Mouse (Mus musculus) limb, embryonic 13.5 days (tissue): Measurements from ENCODE around the gene Abhd14b. TPM values are rescaled to one million over a fixed set of nuclear protein-coding genes. Genes with fewer than 3 reads are reported as not detected.

Experiments
- ATAC-seq: fragments of 200-750 bp; cut with Nextera tagmentation; 2 replicates; pipeline ENCODE4 v1.8.0; 2017; ENCODE audit warnings: low read depth, moderate number of reproducible peaks, moderate TSS enrichment; ENCODE audit not compliant: low FRiP score
- H3K27ac ChIP-seq: fragments of 300-500 bp; sonication (generic); 2 replicates; pipeline ENCODE4 v1.5.1; 2015; ENCODE audit warnings: inconsistent platforms, mild to moderate bottlenecking, moderate library complexity
- H3K27me3 ChIP-seq: fragments of 300-500 bp; sonication (generic); 2 replicates; pipeline ENCODE4 v1.6.1; 2015; ENCODE audit warnings: mild to moderate bottlenecking, inconsistent platforms
- H3K36me3 ChIP-seq: fragments of 300-500 bp; sonication (generic); 2 replicates; pipeline ENCODE4 v1.6.1; 2015; ENCODE audit warnings: inconsistent platforms, mild to moderate bottlenecking, moderate library complexity
- H3K4me1 ChIP-seq: fragments of 300-500 bp; sonication (generic); 2 replicates; pipeline ENCODE4 v1.6.1; 2015; ENCODE audit warnings: inconsistent platforms
- H3K4me2 ChIP-seq: fragments of 300-500 bp; sonication (generic); replicated peaks from 2 replicates; pipeline ENCODE4 v1.6.1; 2015; ENCODE audit warnings: inconsistent platforms, mild to moderate bottlenecking, moderate library complexity
- H3K4me3 ChIP-seq: fragments of 300-500 bp; sonication (generic); 2 replicates; pipeline ENCODE4 v1.5.1; 2015; ENCODE audit warnings: moderate library complexity, mild to moderate bottlenecking, inconsistent platforms
- H3K9ac ChIP-seq: fragments of 300-500 bp; sonication (generic); 2 replicates; pipeline ENCODE4 v1.6.1; 2015; ENCODE audit warnings: mild to moderate bottlenecking, inconsistent platforms
- H3K9me3 ChIP-seq: fragments of 300-500 bp; sonication (generic); 2 replicates; pipeline ENCODE4 v1.6.1; 2016; ENCODE audit warnings: inconsistent platforms
- WGBS: fragments of 180-500 bp; shearing (Covaris S2); methylation state at CpG from one replicate; pipeline ENCODE4 v1.1.7; 2015; 5-methylcytosine and 5-hydroxymethylcytosine counted together
- polyA plus RNA-seq: library from polyadenylated mRNA; unstranded; fragments of >200 nt; fragmentation: Nextera tagmentation; extraction: Ambion mirVana; gene quantifications from 2 replicates; pipeline ENCODE4 v1.2.1, GENCODE M21; 2015

Gene Abhd14b
- 20.1 and 20.5 TPM in 2 replicates for polyA plus RNA-seq

DNA sequence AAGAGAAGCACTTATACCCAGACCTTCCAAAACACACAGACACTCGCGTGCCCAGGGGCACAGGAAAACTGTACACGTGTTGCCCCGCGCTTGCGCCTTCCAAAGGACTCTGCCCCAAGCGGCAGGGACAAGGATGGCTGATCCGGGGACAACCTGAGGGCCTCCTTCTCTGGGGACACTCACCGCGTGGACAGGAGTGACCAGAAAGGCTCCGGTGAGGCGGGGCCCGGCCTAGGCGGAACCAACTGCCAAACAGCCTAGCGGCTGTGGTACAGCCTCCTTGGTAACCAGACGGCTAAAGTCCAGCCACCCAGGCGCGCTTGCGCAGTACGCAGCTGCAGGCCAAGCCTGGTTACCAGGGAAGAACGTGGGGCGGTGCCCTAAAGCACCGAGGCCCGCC is at the start of gene Abhd14b, which contains the start of gene Abhd14a:
Abhd14b (plus strand) TSS at position 112 of the 400 bp plus-strand sequence.
Abhd14a (minus strand) TSS at position 331 of the 400 bp plus-strand sequence.
- Histone ChIP-seq H3K4me3 (peak within 1 kb of the TSS; percentile 68), H3K36me3 (peaks cover 7% of the 10 kb centered on the region), H3K27ac (peak within 1 kb of the TSS; percentile 72; the same call in 1 of the 2 replicates), H3K9me3 (no peaks in the 10 kb centered on the region), H3K27me3 (no peaks in the 10 kb centered on the region), H3K4me2 (peak within 1 kb of the TSS; percentile 83), H3K9ac (peak within 1 kb of the TSS; percentile 76), H3K4me1 (peaks cover 64% of the 10 kb centered on the region)
- under 1% methylated on average over 24 of the region's 24 CpGs for WGBS
- peak; percentile 88 for ATAC-seq

DNA sequence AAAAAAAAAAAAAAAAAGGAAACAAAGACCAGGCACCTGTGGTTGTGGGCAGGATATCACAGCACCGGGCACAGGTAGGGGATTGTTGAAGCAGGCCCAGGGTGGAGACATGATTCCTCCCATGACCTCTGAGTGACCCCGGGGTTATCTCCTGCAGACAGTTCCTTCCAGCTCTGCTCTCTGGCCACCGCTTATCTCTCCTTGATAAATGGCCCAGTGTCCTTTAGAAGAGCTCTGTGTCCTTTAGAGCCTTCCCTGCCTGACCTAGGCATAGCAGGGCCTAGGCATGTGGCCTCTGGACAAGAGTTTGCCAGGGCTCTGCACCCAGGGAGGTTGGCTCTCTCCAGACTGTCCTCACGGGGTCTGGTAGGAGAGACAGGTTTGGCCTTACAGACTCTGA is 49.5 kb upstream of the Abhd14b start:
- no peak overlapping the region for H3K27ac ChIP-seq
- no peak for ATAC-seq
- peaks cover 29% of the 10 kb centered on the region for H3K4me1 ChIP-seq
- H3K4me2 ChIP-seq: no peak overlapping the region
- no peaks in the 10 kb centered on the region for H3K27me3 ChIP-seq
- H3K36me3 ChIP-seq: no peaks in the 10 kb centered on the region
- 68% methylated on average over 4 of the region's 4 CpGs for WGBS
- H3K9me3 ChIP-seq: no peaks in the 10 kb centered on the region
- no peak overlapping the region for H3K9ac ChIP-seq
- H3K4me3 ChIP-seq: no peak overlapping the region

DNA sequence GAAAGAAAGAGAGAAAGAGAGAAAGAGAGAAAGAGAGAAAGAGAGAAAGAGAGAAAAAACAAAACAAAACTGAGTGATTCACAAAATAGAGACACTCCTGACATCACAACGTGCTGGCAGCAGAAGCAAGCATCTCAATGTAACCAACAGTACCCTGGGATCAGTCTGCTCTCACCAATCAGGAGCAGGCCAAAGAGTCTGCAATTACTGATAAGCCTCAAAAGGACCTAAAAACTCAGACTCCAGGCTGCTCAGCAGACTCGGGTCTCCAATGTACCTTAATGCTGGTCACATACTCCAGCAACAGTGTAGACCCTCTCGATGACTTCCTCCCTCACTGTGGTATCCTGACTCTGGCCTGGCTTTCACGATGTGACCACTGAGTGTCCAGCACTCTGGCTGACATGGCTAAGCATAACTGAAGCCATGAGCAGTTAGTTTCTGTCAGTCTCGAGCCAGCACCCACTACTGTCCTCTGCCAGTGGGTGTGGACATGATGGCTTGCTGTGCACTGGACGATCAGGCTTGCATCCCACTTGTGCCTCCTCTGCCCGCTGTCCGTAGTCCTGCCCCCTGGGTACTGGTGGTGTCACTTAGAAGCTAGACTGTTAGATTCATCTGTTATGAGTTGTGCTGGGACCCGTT is 48.5 kb upstream of the Abhd14b start:
- Histone ChIP-seq H3K4me3 (no peak overlapping the region), H3K4me1 (peaks cover 30% of the 10 kb centered on the region), H3K9me3 (no peaks in the 10 kb centered on the region), H3K36me3 (no peaks in the 10 kb centered on the region), H3K27ac (no peak overlapping the region), H3K27me3 (no peaks in the 10 kb centered on the region), H3K4me2 (no peak overlapping the region), H3K9ac (no peak overlapping the region)
- ATAC-seq: no peak
- 70% methylated on average over 9 of the region's 9 CpGs for WGBS

DNA sequence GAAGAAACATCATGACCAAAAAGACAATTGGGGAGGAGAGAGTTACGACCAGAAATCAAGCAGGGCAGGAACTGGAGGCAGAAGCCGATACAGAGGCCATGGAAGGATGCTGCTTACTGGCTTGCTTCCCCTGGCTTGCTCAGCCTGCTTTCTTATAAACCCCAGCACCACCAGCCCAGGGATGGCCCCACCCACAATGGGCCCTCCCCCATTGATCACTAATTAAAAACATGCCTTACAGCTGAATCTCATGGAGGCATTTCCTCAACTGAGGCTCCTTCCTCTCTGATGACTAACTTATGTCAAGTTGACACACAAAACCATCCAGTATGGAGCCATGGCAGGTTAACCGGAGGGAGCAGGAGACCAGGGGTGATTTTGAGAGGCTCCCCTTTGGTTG is 47.5 kb upstream of the Abhd14b start:
- WGBS: 55% methylated on average over 3 of the region's 3 CpGs
- Histone ChIP-seq H3K27me3 (no peaks in the 10 kb centered on the region), H3K4me1 (peaks cover 23% of the 10 kb centered on the region), H3K27ac (no peak overlapping the region), H3K36me3 (no peaks in the 10 kb centered on the region), H3K9ac (no peak overlapping the region), H3K9me3 (no peaks in the 10 kb centered on the region), H3K4me3 (no peak overlapping the region), H3K4me2 (no peak overlapping the region)
- ATAC-seq: no peak

DNA sequence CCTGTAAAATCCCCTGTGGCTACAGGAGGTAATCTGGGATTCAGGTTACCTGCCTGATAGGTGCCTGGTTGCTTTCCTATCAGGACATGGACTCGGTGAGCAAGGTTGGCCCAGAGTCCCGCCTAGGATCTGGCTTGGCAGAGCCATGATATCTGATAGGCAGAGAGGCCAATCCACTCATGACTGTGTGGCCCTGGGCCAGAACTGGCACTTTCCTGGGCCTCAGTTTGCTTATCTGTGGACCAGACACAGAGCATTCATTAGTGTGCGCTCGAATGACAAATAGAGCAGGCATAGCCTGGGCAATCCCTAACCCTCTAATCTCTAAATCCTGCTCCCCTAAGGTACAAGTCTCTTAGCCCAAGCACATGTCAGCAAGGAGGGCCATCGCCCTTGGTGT is 45.1 kb upstream of the Abhd14b start:
- no peak overlapping the region for H3K4me2 ChIP-seq
- H3K27me3 ChIP-seq: no peaks in the 10 kb centered on the region
- no peak for ATAC-seq
- H3K36me3 ChIP-seq: no peaks in the 10 kb centered on the region
- 81% methylated on average over 5 of the region's 5 CpGs for WGBS
- H3K4me1 ChIP-seq: peaks cover 35% of the 10 kb centered on the region
- H3K27ac ChIP-seq: no peak overlapping the region
- no peaks in the 10 kb centered on the region for H3K9me3 ChIP-seq
- no peak overlapping the region for H3K9ac ChIP-seq
- H3K4me3 ChIP-seq: no peak overlapping the region

DNA sequence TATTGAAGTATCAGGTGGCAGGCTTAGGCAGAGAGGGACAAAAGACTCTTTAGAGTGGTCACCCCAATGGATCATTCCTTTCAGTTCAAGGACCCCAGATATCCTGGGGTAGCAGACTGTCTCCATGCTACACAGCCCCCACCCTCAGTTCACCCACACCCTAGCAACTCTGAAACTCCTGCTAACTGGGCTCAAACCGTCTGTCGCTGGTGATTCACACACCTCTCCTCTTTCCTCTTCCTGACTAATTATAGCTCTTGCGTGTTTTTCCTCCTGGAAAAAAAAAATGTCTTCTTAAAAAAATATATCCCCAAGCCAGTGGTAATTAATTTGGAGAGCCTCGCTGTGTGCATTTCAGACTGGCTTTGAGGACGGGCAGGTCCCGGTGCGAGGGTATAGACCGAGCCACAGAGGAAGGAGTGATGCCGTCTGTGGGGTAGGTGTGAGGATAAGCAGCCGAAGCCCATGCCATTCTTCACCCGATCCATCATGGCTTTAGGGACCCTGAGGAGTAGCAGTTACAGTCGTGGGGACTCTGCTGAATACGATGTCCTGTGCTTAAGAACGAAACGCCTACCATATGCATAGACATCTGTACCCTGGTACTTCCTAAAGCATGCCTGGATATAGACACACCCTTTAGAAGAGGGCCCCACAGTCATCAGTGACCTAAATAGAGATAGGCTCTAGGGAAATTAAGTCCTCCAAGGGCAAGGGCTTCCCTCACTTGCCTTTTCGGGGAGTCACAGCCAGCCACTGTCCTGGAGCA is 44.5 kb upstream of the Abhd14b start:
- no peaks in the 10 kb centered on the region for H3K27me3 ChIP-seq
- no peak overlapping the region for H3K4me3 ChIP-seq
- no peak overlapping the region for H3K9ac ChIP-seq
- H3K36me3 ChIP-seq: no peaks in the 10 kb centered on the region
- no peaks in the 10 kb centered on the region for H3K9me3 ChIP-seq
- WGBS: 67% methylated on average over 16 of the region's 16 CpGs
- no peak overlapping the region for H3K27ac ChIP-seq
- no peak for ATAC-seq
- peaks cover 35% of the 10 kb centered on the region for H3K4me1 ChIP-seq
- H3K4me2 ChIP-seq: no peak overlapping the region

DNA sequence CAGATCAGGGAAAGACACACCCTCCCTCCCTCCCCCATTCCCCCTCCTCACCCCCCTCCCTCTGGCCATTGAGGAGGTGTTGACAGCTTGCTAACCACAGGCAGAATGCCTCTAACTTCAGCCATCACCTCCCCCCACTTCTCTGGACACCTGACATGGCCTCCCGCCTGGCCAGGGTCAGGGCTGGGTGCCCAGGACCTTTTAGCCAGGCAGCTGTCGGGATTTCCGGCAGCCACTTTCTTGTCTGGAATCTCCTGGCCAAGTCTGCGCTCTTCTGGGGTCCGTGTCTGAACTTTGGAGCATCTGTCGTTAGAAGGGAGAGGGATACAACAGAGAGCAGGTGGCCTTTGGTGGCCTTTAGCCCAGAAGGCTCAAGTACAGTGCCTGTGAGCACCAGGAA is 42.0 kb upstream of the Abhd14b start:
- Histone ChIP-seq H3K27ac (no peak overlapping the region), H3K27me3 (no peaks in the 10 kb centered on the region), H3K9ac (no peak overlapping the region), H3K9me3 (0 out of 2 replicates have a peak, but pooled peaks cover 4% of the 10 kb centered on the region), H3K4me1 (peaks cover 31% of the 10 kb centered on the region), H3K36me3 (no peaks in the 10 kb centered on the region), H3K4me2 (no peak overlapping the region), H3K4me3 (no peak overlapping the region)
- WGBS: 12% methylated on average over 6 of the region's 6 CpGs
- peak; percentile 58 for ATAC-seq

DNA sequence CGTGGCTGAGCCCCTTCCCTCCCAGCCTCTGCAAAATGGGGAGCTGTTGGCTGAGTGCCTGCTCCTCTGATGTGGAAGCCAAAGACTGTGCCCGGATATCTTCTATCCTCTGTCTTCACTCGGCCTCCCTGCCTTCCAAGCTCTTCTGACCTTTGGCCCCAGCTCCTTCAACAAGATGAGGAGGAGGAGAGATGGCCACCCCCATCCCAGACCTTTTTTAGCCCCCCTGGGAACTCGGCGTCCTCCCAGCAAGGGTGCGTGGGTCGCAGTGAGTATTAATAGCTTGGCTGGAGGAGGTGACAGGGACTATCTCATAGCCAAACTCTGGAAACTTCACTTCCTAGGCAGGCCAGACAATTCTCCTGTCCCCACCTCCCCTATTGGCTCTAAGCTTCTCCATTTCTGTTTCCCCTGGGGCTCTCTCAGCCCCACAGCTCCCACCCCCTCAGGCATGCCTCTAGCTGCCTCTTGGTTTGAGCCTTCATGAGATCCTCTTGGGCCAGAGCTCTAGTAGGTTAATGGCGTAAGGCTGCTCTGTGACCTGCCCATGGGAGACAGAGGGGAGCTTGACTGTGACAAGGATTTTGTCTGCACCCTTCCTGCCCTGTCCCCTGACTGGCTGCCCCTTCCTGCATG is 40.7 kb upstream of the Abhd14b start:
- Histone ChIP-seq H3K36me3 (no peaks in the 10 kb centered on the region), H3K27me3 (no peaks in the 10 kb centered on the region), H3K4me3 (no peak overlapping the region), H3K4me2 (no peak overlapping the region), H3K9ac (no peak overlapping the region), H3K27ac (no peak overlapping the region), H3K9me3 (0 out of 2 replicates have a peak, but pooled peaks cover 4% of the 10 kb centered on the region), H3K4me1 (peaks cover 42% of the 10 kb centered on the region)
- WGBS: 54% methylated on average over 8 of the region's 8 CpGs
- no peak for ATAC-seq

DNA sequence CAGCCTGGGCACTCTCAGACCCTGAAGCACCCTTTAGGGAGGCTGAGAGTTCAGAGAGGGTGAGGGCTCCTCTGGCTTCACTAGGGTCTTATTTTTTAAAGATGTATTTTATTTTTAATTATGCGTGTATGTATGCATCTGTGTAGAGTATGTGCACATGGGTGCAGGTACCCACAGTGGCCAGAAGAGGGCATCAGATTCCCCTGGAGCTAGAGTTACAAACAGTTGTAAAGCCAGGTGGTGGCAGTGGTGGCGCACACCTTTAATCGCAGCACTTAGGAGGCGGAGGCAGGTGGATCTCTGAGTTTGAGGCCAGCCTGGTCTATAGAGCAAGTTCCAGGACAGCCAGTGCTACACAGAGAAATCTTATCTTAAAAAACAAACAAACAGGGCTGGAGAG is 38.2 kb upstream of the Abhd14b start:
- Histone ChIP-seq H3K27me3 (no peaks in the 10 kb centered on the region), H3K9ac (no peak overlapping the region), H3K27ac (no peak overlapping the region), H3K9me3 (0 out of 2 replicates have a peak, but pooled peaks cover 4% of the 10 kb centered on the region), H3K4me1 (peaks cover 36% of the 10 kb centered on the region), H3K36me3 (no peaks in the 10 kb centered on the region), H3K4me3 (no peak overlapping the region), H3K4me2 (no peak overlapping the region)
- no peak for ATAC-seq
- WGBS: 98% methylated on average over 4 of the region's 4 CpGs

DNA sequence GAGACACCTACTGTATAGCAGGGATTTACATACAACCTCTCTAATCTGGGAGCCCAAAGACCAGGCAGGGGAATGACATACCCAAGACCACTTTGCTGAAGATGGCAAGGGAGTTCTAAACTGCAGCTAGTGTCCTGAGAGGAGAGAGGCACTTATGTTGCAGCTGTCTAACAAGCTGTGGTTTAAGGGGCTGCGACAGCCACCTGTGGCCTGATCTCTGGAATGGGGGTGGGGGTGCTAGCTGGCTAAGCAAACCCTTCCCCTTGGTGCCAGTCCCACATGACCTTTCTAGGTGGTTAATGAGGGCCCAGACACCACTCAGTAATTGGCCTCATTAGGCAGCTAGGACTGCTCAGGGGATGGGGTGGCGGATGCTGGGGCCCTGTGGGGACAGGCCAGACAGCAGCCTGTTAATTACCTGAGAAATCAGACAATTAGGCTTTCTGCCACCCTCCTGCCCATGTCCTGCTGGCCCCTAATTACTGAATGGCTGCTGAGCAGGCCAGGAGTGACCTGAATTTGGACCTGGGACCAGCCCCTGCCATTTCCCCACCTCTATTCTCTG is 37.1 kb upstream of the Abhd14b start:
- WGBS: 40% methylated on average over 2 of the region's 2 CpGs
- H3K4me1 ChIP-seq: peaks cover 31% of the 10 kb centered on the region
- H3K36me3 ChIP-seq: no peaks in the 10 kb centered on the region
- 0 out of 2 replicates have a peak, but pooled peaks cover 4% of the 10 kb centered on the region for H3K9me3 ChIP-seq
- no peak for ATAC-seq
- H3K27me3 ChIP-seq: no peaks in the 10 kb centered on the region
- H3K27ac ChIP-seq: no peak overlapping the region
- no peak overlapping the region for H3K4me2 ChIP-seq
- H3K9ac ChIP-seq: no peak overlapping the region
- no peak overlapping the region for H3K4me3 ChIP-seq

DNA sequence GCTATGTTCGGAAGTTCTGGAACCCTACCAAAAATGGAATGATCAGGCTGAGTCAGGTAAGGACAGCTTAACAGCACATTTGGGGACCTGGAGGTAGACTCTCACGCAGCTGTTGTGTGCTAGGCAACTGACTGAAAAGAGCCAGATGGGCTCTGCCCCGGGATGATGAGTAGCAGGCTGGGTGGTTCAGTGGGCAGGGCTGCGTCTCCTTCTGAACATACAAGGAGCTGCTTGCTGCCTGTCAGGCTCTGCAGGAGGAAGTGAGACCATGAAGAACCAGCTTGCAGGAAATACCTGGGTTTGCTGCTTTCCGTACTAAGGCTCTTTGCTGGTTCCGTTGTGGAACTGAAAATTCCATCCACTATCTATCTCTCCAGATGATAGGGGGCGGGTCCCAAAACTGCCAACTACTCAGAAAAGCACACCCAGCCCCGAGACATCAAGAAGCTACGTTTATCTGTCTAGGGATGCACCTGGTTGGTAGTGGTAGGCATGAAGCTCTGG is 36.1 kb upstream of the Abhd14b start:
- Histone ChIP-seq H3K27me3 (no peaks in the 10 kb centered on the region), H3K4me3 (no peak overlapping the region), H3K4me2 (no peak overlapping the region), H3K4me1 (peaks cover 26% of the 10 kb centered on the region), H3K9me3 (0 out of 2 replicates have a peak, but pooled peaks cover 4% of the 10 kb centered on the region), H3K36me3 (no peaks in the 10 kb centered on the region), H3K27ac (no peak overlapping the region), H3K9ac (no peak overlapping the region)
- no peak for ATAC-seq
- 69% methylated on average over 9 of the region's 9 CpGs for WGBS

DNA sequence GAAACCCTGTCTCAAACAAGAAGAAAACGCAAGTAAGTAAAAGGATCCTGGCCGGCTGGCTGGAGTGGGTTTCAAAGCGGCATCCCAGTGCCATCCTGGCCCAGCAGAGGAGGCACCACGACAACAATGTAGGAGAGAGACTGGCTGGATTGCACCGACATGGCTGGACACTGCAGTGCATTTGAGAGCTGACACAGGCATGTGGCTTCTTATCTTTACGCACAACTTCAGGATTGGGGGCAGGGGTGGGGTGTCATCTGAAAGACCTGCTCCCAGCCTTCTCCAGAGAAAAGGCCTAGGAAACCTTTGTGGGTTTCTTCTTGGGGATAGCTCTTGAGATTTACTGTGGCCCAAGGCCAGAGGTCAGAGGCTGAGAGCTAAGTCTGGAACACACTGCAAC is 35.5 kb upstream of the Abhd14b start:
- Histone ChIP-seq H3K4me2 (no peak overlapping the region), H3K27me3 (no peaks in the 10 kb centered on the region), H3K4me3 (no peak overlapping the region), H3K4me1 (peaks cover 20% of the 10 kb centered on the region), H3K9me3 (0 out of 2 replicates have a peak, but pooled peaks cover 4% of the 10 kb centered on the region), H3K9ac (no peak overlapping the region), H3K27ac (no peak overlapping the region), H3K36me3 (no peaks in the 10 kb centered on the region)
- 69% methylated on average over 6 of the region's 6 CpGs for WGBS
- no peak for ATAC-seq
